Mouse (Mus musculus) gastrocnemius, postnatal 36 days (tissue): ENCODE data around the gene Kdm5b. TPM values are rescaled to one million over a fixed set of nuclear protein-coding genes. Genes with fewer than 3 reads are reported as not detected.

ENCODE experiments used
- total RNA-seq, 2 experiments: library from RNA; stranded (reverse); gene quantifications; 2 replicates each; pipeline ENCODE4 v1.2.3; 2021

Gene Kdm5b
- total RNA-seq, 2 experiments from 2014 or later: 9.2 to 11.1 TPM

Other genes with a start within 250 kb of the Kdm5b start
- 1 to 10 TPM in 1 of 2 experiments, under 1 TPM in 1; 0.99 to 1.2 TPM for gene Ppfia4, start 227.2 kb upstream of the Kdm5b start, total RNA-seq
- 10 to 100 TPM; 11.6 to 16.9 TPM for gene Tmem183a, start 198.2 kb upstream of the Kdm5b start, total RNA-seq
- gene 4933406M09Rik, start 174.2 kb upstream of the Kdm5b start, total RNA-seq: not detected
- gene Cyb5r1, start 154.6 kb upstream of the Kdm5b start, total RNA-seq: 10 to 100 TPM; 76.6 to 96.3 TPM
- 100 to 1,000 TPM; 158 to 166 TPM for gene Adipor1, start 144.8 kb upstream of the Kdm5b start, total RNA-seq
- 10 to 100 TPM; 14.4 to 15.1 TPM for gene Klhl12, start 104.6 kb upstream of the Kdm5b start, total RNA-seq
- gene Rabif, start 65.5 kb upstream of the Kdm5b start, total RNA-seq: 1 to 10 TPM; 5.1 to 5.5 TPM
- gene Mgat4e, start 10.5 kb upstream of the Kdm5b start, total RNA-seq: not detected
- not detected for gene Syt2, start 86.5 kb downstream of the Kdm5b start, total RNA-seq